12 mouse cellular contexts compared by ENCODE assay signal in the genomic region with DNA sequence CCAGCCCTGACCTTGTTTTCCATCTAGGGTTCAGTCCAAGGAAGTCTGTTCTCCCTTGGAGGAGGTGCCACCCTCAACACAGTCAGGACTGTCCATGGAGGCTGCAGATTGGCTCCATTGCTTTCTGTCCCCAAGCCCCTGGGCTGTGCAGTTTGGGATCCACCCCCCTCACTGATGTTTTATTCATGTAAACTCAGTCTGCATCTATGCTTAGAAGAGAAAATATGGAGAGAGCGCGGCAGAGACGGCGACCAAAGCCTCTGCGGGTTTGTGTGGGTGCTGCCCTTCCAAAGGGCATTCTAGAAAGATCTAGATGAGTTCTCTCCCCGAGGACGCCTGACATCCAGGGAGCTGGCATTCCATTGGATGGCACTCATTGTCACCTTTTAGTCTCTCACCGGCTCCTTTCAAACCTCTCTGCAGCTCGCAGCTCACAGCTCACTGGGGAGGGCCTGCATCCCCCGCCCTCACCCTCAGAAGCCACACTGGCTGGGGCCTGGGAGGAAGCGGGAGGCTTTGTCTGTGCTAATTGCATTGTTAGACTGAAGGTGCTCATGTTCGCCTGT. TPM values are rescaled to one million over a fixed set of nuclear protein-coding genes. Genes with fewer than 3 reads are reported as not detected.
A peak's percentile ranks its signal among the peaks of the same experiment; 100 is the strongest.
DNase-seq lines count a peak whose midpoint lies in the region; ATAC-seq lines count a peak whose summit lies in the region.
"Had no signal": no experiment of that assay in that cellular context is flagged by ENCODE, and none has a peak within 500 bp of the region (broad histone marks: within the 10 kb centered on the region; RNA-seq: fewer than 3 reads in every experiment).

No protein-coding gene starts in this region.

- 0 out of 2 replicates have a peak overlapping the region, but pooled peaks have one; percentile 37 for H3K9ac ChIP-seq in limb, embryonic 12.5 days (replicated peaks)

- WGBS in limb, embryonic 12.5 days: 64% methylated on average over 12 of the region's 12 CpGs

- H3K36me3 ChIP-seq in limb, embryonic 12.5 days: no peaks in the 10 kb centered on the region

- ATAC-seq in frontal cortex, adult (ENCODE audit: low TSS enrichment): peak; percentile 59
- no peak for ATAC-seq in limb, embryonic 12.5 days (ENCODE audit: insufficient number of reproducible peaks, insufficient read depth, low FRiP score, low TSS enrichment, low read depth)

- no peak overlapping the region for H3K4me2 ChIP-seq in limb, embryonic 12.5 days
- H3K4me2 ChIP-seq: lung, embryonic 14.5 days had no signal

- no peak overlapping the region for H3K4me3 ChIP-seq in limb, embryonic 12.5 days (replicated peaks)
- H3K4me3 ChIP-seq: myocyte had no signal

- peaks cover 79% of the 10 kb centered on the region for H3K27me3 ChIP-seq in limb, embryonic 12.5 days

- peaks cover 80% of the 10 kb centered on the region for H3K4me1 ChIP-seq in limb, embryonic 12.5 days (replicated peaks)

- DNase-seq in frontal cortex, postnatal 10 days (ENCODE audit: low spot score in 2 of 2): no peak
- DNase-seq in right cerebral cortex, postnatal 10 days (ENCODE audit: low spot score in 2 of 2): peak; percentile 59 to 70
- DNase-seq in right cerebral cortex, postnatal 4 days: no peak
- peak; percentile 44 for DNase-seq in right cerebral cortex, postnatal 25 days
- no peak for DNase-seq in embryo, embryonic 9.5 days (ENCODE audit: extremely low spot score)
- DNase-seq in lung, postnatal 36 days: no peak
- DNase-seq: gastrocnemius, postnatal 36 days; kidney, adult 18-20 months; lung, embryonic 14.5 days had no signal

- no peak overlapping the region for H3K27ac ChIP-seq in limb, embryonic 12.5 days

- no peaks in the 10 kb centered on the region for H3K9me3 ChIP-seq in limb, embryonic 12.5 days

RNA-seq across cellular contexts. Expression of gene Flrt1, which starts 35.4 kb away (rescaled TPM):
- polyA plus RNA-seq in limb, embryonic 12.5 days (2016; fragmentation: Nextera tagmentation; extraction: Ambion mirVana): 3.5 and 4.4 TPM in 2 replicates

Comparison
In these comparisons a context has a peak if more than half of its experiments do, and no peak if none do; other contexts are left out.
1. DNase-seq: peak in right cerebral cortex, postnatal 10 days (2 of 2) and right cerebral cortex, postnatal 25 days (single experiment); none in frontal cortex, postnatal 10 days (0 of 2), right cerebral cortex, postnatal 4 days (single experiment), embryo, embryonic 9.5 days (single experiment) and lung, postnatal 36 days (single experiment).